Mouse (Mus musculus): ENCODE results near the gene Olfr110. TPM values are rescaled to one million over a fixed set of nuclear protein-coding genes. Genes with fewer than 3 reads are reported as not detected.
A peak's percentile ranks its signal among the peaks of the same experiment; 100 is the strongest.
"Not testable (repeated sequence)": the region's sequence is repeated elsewhere in the genome, so short reads cannot be mapped to it uniquely, and the experiment has no call there.

Gene Olfr110
- not detected in 2 replicates for polyA plus RNA-seq (2012; rRNA removed)

GRCm38 (mm10) chr17:37491930-37492518, at the start of gene Olfr110:
TSS of gene Olfr110 (plus strand) at chr17:37492468.
- DNase-seq (ENCODE audit: low read depth): no peak
- TF ChIP-seq POLR2A (IDR thresholded peaks at IDR 0.05; ENCODE audit: borderline replicate concordance, extremely low read depth, insufficient read depth, insufficient read length, poor library complexity, severe bottlenecking) (no peak), CTCF (IDR thresholded peaks at IDR 0.05; ENCODE audit: borderline replicate concordance, extremely low read depth, insufficient read depth, insufficient read length) (no peak)

DNA sequence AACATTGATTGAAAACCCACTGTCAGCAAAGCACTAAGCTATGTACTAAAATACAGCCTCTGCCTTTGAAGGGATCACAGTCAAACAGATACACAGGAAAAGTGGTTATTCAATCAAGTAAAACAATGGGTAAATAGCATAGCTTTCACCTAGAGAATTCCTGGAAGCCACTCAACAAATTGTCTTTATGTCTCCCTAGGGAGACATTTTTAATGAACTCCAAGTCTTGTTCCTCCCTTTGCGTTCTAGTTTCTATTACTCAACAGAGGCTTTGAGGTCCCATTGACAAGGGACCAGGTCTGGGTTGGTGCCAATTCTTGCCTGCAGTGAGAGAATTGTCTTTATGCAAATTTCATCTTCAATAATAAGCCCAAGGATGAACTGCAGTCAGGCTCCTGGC, 47.1 kb upstream of the Olfr110 start, which contains the start of gene Olfr108:
Gene Olfr108 (plus strand): TSS at position 301 of the 400 bp plus-strand sequence.
- DNase-seq (ENCODE audit: low read depth): no peak

GRCm38 (mm10) chr17:37458616-37459015, 33.7 kb upstream of the Olfr110 start, which contains the start of gene Olfr109:
TSS of gene Olfr109 (plus strand) at chr17:37458916.
- no peak for TF ChIP-seq CTCF (IDR thresholded peaks at IDR 0.05; ENCODE audit: borderline replicate concordance, extremely low read depth, insufficient read depth, insufficient read length)
- TF ChIP-seq POLR2A (IDR thresholded peaks at IDR 0.05; ENCODE audit: borderline replicate concordance, extremely low read depth, insufficient read depth, insufficient read length, poor library complexity, severe bottlenecking): no peak
- DNase-seq (ENCODE audit: low read depth): no peak

More for the DNA sequence above, 47.1 kb upstream of the Olfr110 start, which contains the start of gene Olfr108:
- TF ChIP-seq POLR2A (IDR thresholded peaks at IDR 0.05; ENCODE audit: borderline replicate concordance, extremely low read depth, insufficient read depth, insufficient read length, poor library complexity, severe bottlenecking) (no peak), CTCF (IDR thresholded peaks at IDR 0.05; ENCODE audit: borderline replicate concordance, extremely low read depth, insufficient read depth, insufficient read length) (no peak)

DNA sequence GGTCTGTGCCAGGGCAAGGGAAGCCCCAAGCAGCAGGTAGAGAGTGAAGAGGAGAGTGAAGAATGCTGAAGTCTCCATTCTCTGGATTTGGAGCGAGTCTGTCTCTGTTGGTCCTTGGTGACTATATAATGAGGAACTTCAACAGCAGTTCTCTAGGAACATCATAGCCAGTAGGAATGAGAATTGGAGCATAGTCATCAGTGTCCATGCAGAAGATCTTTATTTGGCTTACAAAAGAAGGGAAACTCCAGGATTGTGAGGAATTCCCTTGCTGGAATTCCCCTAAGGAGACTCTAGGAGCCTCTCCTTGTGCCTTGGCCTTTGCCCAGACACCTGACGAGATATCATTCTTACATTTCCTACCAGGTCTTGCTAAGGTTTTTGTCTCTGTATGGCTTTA, 8.8 kb upstream of the Olfr110 start, which contains the start of gene H2-M2:
Gene H2-M2 (minus strand): TSS at position 101 of the 400 bp plus-strand sequence.
- DNase-seq (ENCODE audit: low read depth): no peak
- TF ChIP-seq POLR2A (IDR thresholded peaks at IDR 0.05; ENCODE audit: borderline replicate concordance, extremely low read depth, insufficient read depth, insufficient read length, poor library complexity, severe bottlenecking) (no peak), CTCF (IDR thresholded peaks at IDR 0.05; ENCODE audit: borderline replicate concordance, extremely low read depth, insufficient read depth, insufficient read length) (no peak)

DNA sequence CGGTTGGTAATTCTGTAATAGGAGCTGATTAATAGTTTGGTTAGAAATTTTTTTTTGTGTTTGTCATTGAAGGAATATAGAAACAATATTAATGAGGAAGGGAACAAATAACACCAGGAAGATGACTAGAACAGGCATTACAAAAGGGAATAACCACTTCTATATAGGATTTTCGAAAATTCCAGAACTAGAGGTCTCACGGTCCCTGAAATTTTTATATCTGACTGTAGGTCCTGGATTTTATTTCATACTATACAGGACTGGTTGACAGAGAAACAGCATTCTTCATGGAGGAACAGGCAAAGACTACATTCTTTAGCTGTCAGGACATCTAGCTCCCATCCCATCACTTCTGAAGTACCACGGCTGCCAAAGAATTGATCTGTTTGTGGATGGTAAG, 15.5 kb downstream of the Olfr110 start, which contains the start of gene Olfr111:
Gene Olfr111 (plus strand): TSS at position 301 of the 400 bp plus-strand sequence.
- TF ChIP-seq CTCF (IDR thresholded peaks at IDR 0.05; ENCODE audit: borderline replicate concordance, extremely low read depth, insufficient read depth, insufficient read length) (no peak), POLR2A (IDR thresholded peaks at IDR 0.05; ENCODE audit: borderline replicate concordance, extremely low read depth, insufficient read depth, insufficient read length, poor library complexity, severe bottlenecking) (no peak)
- no peak for DNase-seq (ENCODE audit: low read depth)

- not testable (repeated sequence) for DNase-seq (ENCODE audit: low read depth)
These were observed 32.3 kb downstream of the Olfr110 start for GRCm38 (mm10) chr17:37524612-37525011.

GRCm38 (mm10) chr17:37525427-37525826, 33.2 kb downstream of the Olfr110 start:
- not testable (repeated sequence) for DNase-seq (ENCODE audit: low read depth)

DNA sequence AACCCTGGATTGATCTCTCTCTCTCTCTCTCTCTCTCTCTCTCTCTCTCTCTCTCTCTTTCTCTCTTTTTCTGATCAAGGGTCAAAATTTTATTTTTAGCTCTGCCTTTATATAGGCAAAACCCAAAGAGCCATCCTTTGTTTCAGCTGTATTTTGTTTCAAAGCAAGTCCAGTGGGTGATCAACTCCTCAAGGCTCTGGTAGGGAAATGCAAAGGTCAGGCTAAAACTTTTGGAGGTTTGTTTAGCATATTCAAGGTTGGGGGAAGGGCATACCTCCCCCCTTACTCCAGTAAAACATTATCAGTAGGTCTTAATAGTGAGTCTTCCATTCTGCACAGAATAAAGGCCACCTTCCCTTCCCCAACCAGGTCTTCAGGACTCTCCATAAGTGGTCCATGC, 42.9 kb downstream of the Olfr110 start:
- DNase-seq (ENCODE audit: low read depth): no peak
- TF ChIP-seq CTCF (IDR thresholded peaks at IDR 0.05; ENCODE audit: borderline replicate concordance, extremely low read depth, insufficient read depth, insufficient read length) (no peak), POLR2A (IDR thresholded peaks at IDR 0.05; ENCODE audit: borderline replicate concordance, extremely low read depth, insufficient read depth, insufficient read length, poor library complexity, severe bottlenecking) (no peak)

DNA sequence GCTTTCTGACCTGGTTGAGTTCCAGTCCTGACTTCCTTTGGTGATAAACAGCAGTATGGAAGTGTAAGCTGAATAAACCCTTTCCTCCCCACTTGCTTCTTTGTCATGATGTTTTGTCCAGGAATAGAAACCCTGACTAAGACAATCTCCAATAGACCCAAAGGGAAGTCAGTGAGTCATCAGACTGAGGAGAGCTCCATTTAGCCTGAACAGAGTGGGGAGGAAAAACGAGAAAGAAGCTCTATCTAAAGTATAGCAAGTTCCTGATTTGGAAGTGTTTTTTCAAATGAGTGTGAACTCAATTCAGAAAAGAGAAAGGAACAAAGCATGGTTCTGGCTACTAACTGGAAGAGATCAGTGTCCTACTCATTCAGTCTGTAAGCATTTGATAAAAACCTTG, 46.1 kb downstream of the Olfr110 start:
- not testable (repeated sequence) for DNase-seq (ENCODE audit: low read depth)

DNA sequence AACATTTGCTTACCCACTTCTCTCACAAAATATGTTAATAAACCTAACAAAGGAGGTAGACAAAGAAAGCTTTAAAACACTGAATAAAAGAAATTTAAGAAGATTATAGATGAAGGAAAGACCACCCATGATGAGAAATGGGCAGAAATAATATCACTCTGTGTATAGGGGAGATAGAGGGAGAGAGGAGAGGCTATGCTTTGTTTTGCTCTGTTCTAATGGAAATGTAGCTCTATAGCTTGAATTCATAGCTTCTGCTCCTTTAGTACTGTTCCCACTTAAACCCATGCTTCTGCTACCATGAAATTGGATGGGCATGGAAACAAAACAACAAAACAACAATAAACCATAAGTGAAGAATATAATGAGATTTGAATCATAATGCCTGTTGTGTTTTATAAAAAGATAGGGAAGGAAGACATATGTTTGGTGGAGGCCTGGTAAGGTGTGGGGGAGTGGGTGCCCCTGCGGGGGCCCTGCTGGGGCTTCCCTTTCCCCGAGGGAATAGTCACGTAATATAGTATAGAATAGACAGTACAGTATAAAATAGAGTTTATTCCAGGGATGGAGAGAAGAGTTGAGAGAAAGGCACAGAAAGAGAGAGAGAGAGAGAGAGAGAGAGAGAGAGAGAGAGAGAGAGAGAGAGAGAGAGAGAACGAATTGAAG, 49.3 kb downstream of the Olfr110 start:
- no peak for DNase-seq (ENCODE audit: low read depth)
- TF ChIP-seq CTCF (IDR thresholded peaks at IDR 0.05; ENCODE audit: borderline replicate concordance, extremely low read depth, insufficient read depth, insufficient read length) (no peak), POLR2A (IDR thresholded peaks at IDR 0.05; ENCODE audit: borderline replicate concordance, extremely low read depth, insufficient read depth, insufficient read length, poor library complexity, severe bottlenecking) (no peak)

DNA sequence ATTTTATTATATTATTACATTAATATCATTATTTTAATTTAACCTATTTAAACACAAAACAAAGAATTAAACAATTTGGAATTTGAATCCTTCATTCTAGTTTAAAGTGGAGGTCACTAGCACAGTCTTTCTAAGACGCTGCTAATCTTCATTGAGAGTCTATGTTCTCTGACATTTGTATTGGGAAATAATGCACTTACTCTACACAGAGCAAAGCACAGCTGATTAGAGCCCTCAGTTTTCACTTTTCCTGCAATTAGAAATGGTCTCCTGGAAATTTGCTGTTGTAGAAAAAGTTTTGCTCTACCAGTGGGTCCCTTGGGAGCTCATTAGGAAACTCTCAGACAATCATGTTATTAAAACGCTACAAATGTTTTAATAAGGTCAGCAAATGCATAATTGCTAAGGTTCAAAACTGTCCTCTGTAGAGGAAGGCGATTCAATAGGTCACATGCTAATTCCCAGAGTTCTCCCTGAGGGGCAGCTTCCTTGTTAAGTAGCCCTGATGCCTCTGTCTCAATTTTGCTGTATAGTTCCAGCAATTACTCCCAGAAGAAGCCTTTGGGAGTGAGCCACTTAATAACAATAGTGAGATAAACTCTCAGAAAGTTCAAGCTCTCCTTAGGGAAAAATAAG, 51.6 kb downstream of the Olfr110 start:
- DNase-seq (ENCODE audit: low read depth): peak; percentile 41
- TF ChIP-seq CTCF (IDR thresholded peaks at IDR 0.05; ENCODE audit: borderline replicate concordance, extremely low read depth, insufficient read depth, insufficient read length) (no peak), POLR2A (IDR thresholded peaks at IDR 0.05; ENCODE audit: borderline replicate concordance, extremely low read depth, insufficient read depth, insufficient read length, poor library complexity, severe bottlenecking) (no peak)

Other genes starting within 250 kb of the Olfr110 start
- gene Olfr98, start 228.7 kb upstream of the Olfr110 start, polyA plus RNA-seq (2012; rRNA removed): not detected in 2 replicates
- gene H2-M3, start 222.2 kb upstream of the Olfr110 start, polyA plus RNA-seq (2012; rRNA removed): 0.42 and 0.68 TPM in 2 replicates
- not detected in 2 replicates for gene Olfr99, start 209.0 kb upstream of the Olfr110 start, polyA plus RNA-seq (2012; rRNA removed)
- gene Olfr101, start 188.2 kb upstream of the Olfr110 start, polyA plus RNA-seq (2012; rRNA removed): not detected in 2 replicates
- gene Olfr102, start 175.4 kb upstream of the Olfr110 start, polyA plus RNA-seq (2012; rRNA removed): not detected in 2 replicates
- not detected in 2 replicates for gene Olfr103, start 152.8 kb upstream of the Olfr110 start, polyA plus RNA-seq (2012; rRNA removed)
- not detected in 2 replicates for gene Olfr104-ps, start 132.9 kb upstream of the Olfr110 start, polyA plus RNA-seq (2012; rRNA removed)
- not detected in 2 replicates for gene Olfr105-ps, start 113.4 kb upstream of the Olfr110 start, polyA plus RNA-seq (2012; rRNA removed)
- not detected in 2 replicates for gene Olfr106-ps, start 102.1 kb upstream of the Olfr110 start, polyA plus RNA-seq (2012; rRNA removed)
- not detected in 2 replicates for gene Olfr107, start 93.2 kb upstream of the Olfr110 start, polyA plus RNA-seq (2012; rRNA removed)
- not detected in 2 replicates for gene Olfr108, start 47.0 kb upstream of the Olfr110 start, polyA plus RNA-seq (2012; rRNA removed)
- gene Olfr109, start 33.6 kb upstream of the Olfr110 start, polyA plus RNA-seq (2012; rRNA removed): not detected in 2 replicates
- not detected in 2 replicates for gene H2-M2, start 8.9 kb upstream of the Olfr110 start, polyA plus RNA-seq (2012; rRNA removed)
- gene Olfr111, start 15.6 kb downstream of the Olfr110 start, polyA plus RNA-seq (2012; rRNA removed): 0.04 and 0.08 TPM in 2 replicates
- gene Olfr112, start 77.0 kb downstream of the Olfr110 start, polyA plus RNA-seq (2012; rRNA removed): not detected in 2 replicates
- gene Olfr113, start 85.2 kb downstream of the Olfr110 start, polyA plus RNA-seq (2012; rRNA removed): not detected in 2 replicates
- gene Olfr114, start 100.3 kb downstream of the Olfr110 start, polyA plus RNA-seq (2012; rRNA removed): not detected in 2 replicates
- not detected in 2 replicates for gene Olfr115, start 134.6 kb downstream of the Olfr110 start, polyA plus RNA-seq (2012; rRNA removed)
- not detected in 2 replicates for gene Olfr116, start 134.7 kb downstream of the Olfr110 start, polyA plus RNA-seq (2012; rRNA removed)
- not detected in 2 replicates for gene Olfr117, start 171.3 kb downstream of the Olfr110 start, polyA plus RNA-seq (2012; rRNA removed)
- not detected in 2 replicates for gene Olfr118, start 174.5 kb downstream of the Olfr110 start, polyA plus RNA-seq (2012; rRNA removed)
- not detected in 2 replicates for gene Olfr119, start 204.1 kb downstream of the Olfr110 start, polyA plus RNA-seq (2012; rRNA removed)
- gene Olfr120, start 229.3 kb downstream of the Olfr110 start, polyA plus RNA-seq (2012; rRNA removed): not detected in 2 replicates